Mouse (Mus musculus) kidney, postnatal 4 days (tissue): ENCODE data around the gene Arrdc1.

Source experiments
- DNase-seq, 2 experiments: peaks; one replicate each; pipeline ENCODE4 v3.0.0; 2021; ENCODE audit warnings: mixed read lengths in 2 of 2

The Arrdc1 gene

GRCm38 (mm10) chr2:24923561-24923960 lies 11.5 kb downstream of the Arrdc1 start:
- DNase-seq = peak in 1 of 2 experiments; percentile 36

GRCm38 (mm10) chr2:24919839-24920175 lies 15.2 kb downstream of the Arrdc1 start:
- DNase-seq = no peak

GRCm38 (mm10) chr2:24918930-24919838 lies 15.9 kb downstream of the Arrdc1 start, which contains the start of gene Ehmt1:
Gene Ehmt1, minus strand, starts transcription at chr2:24919614.
- peak; percentile 94 to 97 for DNase-seq

- no peak for DNase-seq
Observed at GRCm38 (mm10) chr2:24914762-24915161, 20.3 kb downstream of the Arrdc1 start.

- DNase-seq = no peak
Observed at GRCm38 (mm10) chr2:24912589-24912988, 22.5 kb downstream of the Arrdc1 start.

GRCm38 (mm10) chr2:24912189-24912588 lies 22.9 kb downstream of the Arrdc1 start:
- no peak for DNase-seq

GRCm38 (mm10) chr2:24910481-24910880 lies 24.6 kb downstream of the Arrdc1 start:
- no peak for DNase-seq

GRCm38 (mm10) chr2:24905653-24906155 lies 29.3 kb downstream of the Arrdc1 start:
- no peak for DNase-seq

GRCm38 (mm10) chr2:24904823-24905652 lies 30.0 kb downstream of the Arrdc1 start:
- no peak for DNase-seq

- no peak for DNase-seq
Observed at GRCm38 (mm10) chr2:24902999-24903398, 32.1 kb downstream of the Arrdc1 start.

- DNase-seq = no peak
Observed at GRCm38 (mm10) chr2:24901055-24901454, 34.0 kb downstream of the Arrdc1 start.

- no peak for DNase-seq
Observed at GRCm38 (mm10) chr2:24899292-24899691, 35.8 kb downstream of the Arrdc1 start.

GRCm38 (mm10) chr2:24896761-24897160 lies 38.3 kb downstream of the Arrdc1 start:
- DNase-seq = no peak

GRCm38 (mm10) chr2:24894211-24894610 lies 40.8 kb downstream of the Arrdc1 start:
- no peak for DNase-seq

- no peak for DNase-seq
Observed at GRCm38 (mm10) chr2:24892318-24892717, 42.7 kb downstream of the Arrdc1 start.

GRCm38 (mm10) chr2:24890541-24891447 lies 44.3 kb downstream of the Arrdc1 start:
- no peak for DNase-seq

GRCm38 (mm10) chr2:24888895-24889294 lies 46.2 kb downstream of the Arrdc1 start:
- peak; percentile 21 to 28 for DNase-seq

GRCm38 (mm10) chr2:24880686-24881085 lies 54.4 kb downstream of the Arrdc1 start:
- no peak for DNase-seq
